Mouse (Mus musculus): ENCODE data around the gene Abca4.

DNA sequence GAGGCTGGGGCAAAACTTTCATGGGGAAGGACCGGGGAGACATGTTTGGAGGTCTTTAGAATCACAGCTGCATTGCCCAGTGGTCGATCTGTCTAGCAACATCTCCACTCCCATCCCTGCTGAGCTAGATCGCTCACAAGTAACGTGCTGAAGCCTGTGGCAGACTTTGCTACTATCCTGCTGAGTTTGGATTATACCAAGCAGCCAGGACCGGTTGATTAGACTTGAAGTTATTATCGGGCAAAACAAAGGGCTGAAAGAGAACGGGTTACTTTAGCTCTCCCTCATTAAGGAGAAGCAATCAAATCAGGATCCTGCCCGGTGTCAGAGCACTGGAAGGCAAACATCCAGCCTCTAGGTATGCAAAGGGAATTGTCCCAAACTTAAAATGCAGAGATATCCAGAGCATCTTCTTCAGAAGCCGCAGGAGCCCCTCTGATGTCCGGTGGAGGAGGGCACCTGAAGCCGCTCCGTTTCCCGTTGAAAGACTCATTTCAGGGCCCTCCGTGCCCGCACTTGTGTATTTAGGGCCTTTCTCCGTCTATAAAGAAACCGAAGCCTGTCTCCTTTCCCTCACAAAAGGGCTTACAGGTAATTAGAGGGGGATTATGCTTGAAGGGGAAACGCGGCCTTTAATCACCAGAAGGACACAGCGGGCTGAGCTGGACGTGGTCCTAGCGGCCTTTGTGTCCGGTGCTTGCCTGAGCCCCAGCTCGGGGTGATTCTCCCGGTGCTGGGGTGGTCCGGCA is at the start of gene Abca4:
- no peak for TF ChIP-seq CTCF (IDR thresholded peaks at IDR 0.05; ENCODE audit: extremely low read depth, insufficient read depth, insufficient read length, insufficient replicate concordance)
- TF ChIP-seq POLR2A (IDR thresholded peaks at IDR 0.05; ENCODE audit: low read depth, low read length), result no peak

Data from spleen, adult 2 months (tissue).